9 mouse cellular contexts compared by ENCODE assay signal in genomic region chr7:121120143-121120818, GRCm38 (mm10). TPM values are rescaled to one million over a fixed set of nuclear protein-coding genes. Genes with fewer than 3 reads are reported as not detected.
A peak's percentile ranks its signal among the peaks of the same experiment; 100 is the strongest.
DNase-seq lines count a peak whose midpoint lies in the region; ATAC-seq and TF ChIP-seq lines count a peak whose summit lies in the region.
"Had no signal": no experiment of that assay in that cellular context is flagged by ENCODE, and none has a peak within 500 bp of the region (broad histone marks: within the 10 kb centered on the region; RNA-seq: fewer than 3 reads in every experiment).

No protein-coding gene starts in this region.

- dilution Hi-C loops in CH12.LX (cut with MboI; ENCODE audit: extremely low pct_ligation_motif_present, extremely low pct_unique_long_range_greater_than_20kb, low sequenced_read_pairs) = no loop called here

- peak overlapping the region; percentile 88 for H3K4me2 ChIP-seq in CH12.LX (ENCODE audit: insufficient read depth, low read depth, poor library complexity, severe bottlenecking)
- no peak overlapping the region for H3K4me2 ChIP-seq in forebrain, embryonic 12.5 days
- no peak overlapping the region for H3K4me2 ChIP-seq in liver, postnatal 0 days (ENCODE audit: low read depth, low read length)
- H3K4me2 ChIP-seq in neural tube, embryonic 13.5 days = no peak overlapping the region
- H3K4me2 ChIP-seq: heart, embryonic 13.5 days had no signal

- peaks cover 2% of the 10 kb centered on the region for H3K9me3 ChIP-seq in CH12.LX (replicated peaks; ENCODE audit: low read length)
- H3K9me3 ChIP-seq in forebrain, embryonic 12.5 days = no peaks in the 10 kb centered on the region
- no peaks in the 10 kb centered on the region for H3K9me3 ChIP-seq in liver, postnatal 0 days (ENCODE audit: low read length)
- H3K9me3 ChIP-seq in neural tube, embryonic 13.5 days = no peaks in the 10 kb centered on the region
- H3K9me3 ChIP-seq: heart, embryonic 13.5 days had no signal

- peak; percentile 87 for TF ChIP-seq RAD21 in CH12.LX (IDR thresholded peaks at IDR 0.05; ENCODE audit: low read depth, low read length)

- H3K36me3 ChIP-seq in CH12.LX (replicated peaks in 1 of 2; ENCODE audit: control insufficient read depth in 1 of 2, insufficient read depth in 1 of 2, low read length in 1 of 2) = no peaks in the 10 kb centered on the region
- no peaks in the 10 kb centered on the region for H3K36me3 ChIP-seq in forebrain, embryonic 12.5 days (replicated peaks)
- no peaks in the 10 kb centered on the region for H3K36me3 ChIP-seq in liver, postnatal 0 days (replicated peaks; ENCODE audit: insufficient read depth, low read length)
- H3K36me3 ChIP-seq in neural tube, embryonic 13.5 days = no peaks in the 10 kb centered on the region
- H3K36me3 ChIP-seq: heart, embryonic 13.5 days had no signal

- TF ChIP-seq EP300 in CH12.LX (IDR thresholded peaks at IDR 0.05; ENCODE audit: low read length) = no peak
- no peak for TF ChIP-seq EP300 in liver, postnatal 0 days (IDR thresholded peaks at IDR 0.05; ENCODE audit: low read depth)

- H3K4me1 ChIP-seq in CH12.LX (ENCODE audit: control insufficient read depth in 1 of 2, insufficient read depth in 2 of 2) = peaks cover 0 to 3% of the 10 kb centered on the region in 2 experiments; a peak in 1 of 4 replicates
- no peaks in the 10 kb centered on the region for H3K4me1 ChIP-seq in forebrain, embryonic 12.5 days
- H3K4me1 ChIP-seq in liver, postnatal 0 days (ENCODE audit: insufficient read depth) = no peaks in the 10 kb centered on the region
- H3K4me1 ChIP-seq in neural tube, embryonic 13.5 days (replicated peaks) = peaks cover 6% of the 10 kb centered on the region; the same call in 1 of the 2 replicates

- no peak overlapping the region for H3K9ac ChIP-seq in CH12.LX (ENCODE audit: insufficient read depth, low read depth)
- H3K9ac ChIP-seq in forebrain, embryonic 12.5 days = no peak overlapping the region
- no peak overlapping the region for H3K9ac ChIP-seq in liver, postnatal 0 days (replicated peaks)
- no peak overlapping the region for H3K9ac ChIP-seq in neural tube, embryonic 13.5 days
- H3K9ac ChIP-seq: heart, embryonic 13.5 days had no signal

- intact Hi-C loops in heart, postnatal 10 days (cut with DNase I) = loop anchor here (1.0 to 5.0 kb wide), 4 partner anchors 42 to 488 kb away; no protein-coding TSS in a partner anchor

- in situ Hi-C loops in CH12.LX (cut with MboI; ENCODE audit: low pct_ligation_motif_present, low pct_unique_long_range_greater_than_20kb, low sequenced_read_pairs) = no loop called here

- H3K4me3 ChIP-seq in CH12.LX (replicated peaks in 1 of 3; ENCODE audit: low read depth in 2 of 3, low read length in 2 of 3, poor library complexity in 1 of 3) = no peak overlapping the region
- no peak overlapping the region for H3K4me3 ChIP-seq in forebrain, embryonic 12.5 days (replicated peaks)
- H3K4me3 ChIP-seq in liver, postnatal 0 days (ENCODE audit: low read depth, low read length) = no peak overlapping the region
- no peak overlapping the region for H3K4me3 ChIP-seq in neural tube, embryonic 13.5 days
- H3K4me3 ChIP-seq: heart, embryonic 13.5 days had no signal

- peak; percentile 82 to 86 for TF ChIP-seq CTCF in CH12.LX (conservative IDR thresholded peaks at IDR 0.05 in 1 of 2, IDR thresholded peaks at IDR 0.05 in 1 of 2; ENCODE audit: low read depth in 2 of 2, low read length in 2 of 2)
- TF ChIP-seq CTCF in liver, postnatal 0 days (IDR thresholded peaks at IDR 0.05; ENCODE audit: low read depth) = peak; percentile 91

- no peaks in the 10 kb centered on the region for H3K79me2 ChIP-seq in CH12.LX (replicated peaks; ENCODE audit: control insufficient read depth, extremely low read depth, insufficient read depth, poor library complexity, severe bottlenecking)

- DNase-seq in CH12.LX (ENCODE audit: extremely low read depth) = peak; percentile 70
- DNase-seq in c-Kit-positive CD71-positive TER-119-negative erythroid progenitor cells, embryonic 14.5 days (ENCODE audit: low read depth) = peak; percentile 66
- DNase-seq in heart, postnatal 10 days = peak; percentile 87 to 94
- DNase-seq in kidney, postnatal 4 days = peak; percentile 90
- peak; percentile 84 for DNase-seq in liver, postnatal 0 days
- DNase-seq in telencephalon, adult 2 months (ENCODE audit: low read depth, low spot score) = peak; percentile 45

- peak; percentile 75 for ATAC-seq in forebrain, embryonic 12.5 days (ENCODE audit: low FRiP score)
- peak; percentile 56 for ATAC-seq in liver, postnatal 0 days
- peak; percentile 86; the same call in 1 of the 2 replicates for ATAC-seq in neural tube, embryonic 13.5 days (ENCODE audit: low read depth)

- H3K27ac ChIP-seq in CH12.LX (ENCODE audit: insufficient read depth, low read depth) = no peak overlapping the region
- no peak overlapping the region for H3K27ac ChIP-seq in forebrain, embryonic 12.5 days
- H3K27ac ChIP-seq in liver, postnatal 0 days (ENCODE audit: low read depth) = no peak overlapping the region
- no peak overlapping the region for H3K27ac ChIP-seq in neural tube, embryonic 13.5 days (replicated peaks)
- H3K27ac ChIP-seq: heart, embryonic 13.5 days had no signal

- TF ChIP-seq POLR2A in CH12.LX (IDR thresholded peaks at IDR 0.05; ENCODE audit: low read depth, low read length) = no peak

- H3K27me3 ChIP-seq in CH12.LX (replicated peaks) = peaks cover 43% of the 10 kb centered on the region
- no peaks in the 10 kb centered on the region for H3K27me3 ChIP-seq in forebrain, embryonic 12.5 days
- no peaks in the 10 kb centered on the region for H3K27me3 ChIP-seq in liver, postnatal 0 days (ENCODE audit: insufficient read depth, low read length)
- H3K27me3 ChIP-seq in neural tube, embryonic 13.5 days = no peaks in the 10 kb centered on the region

- 12% methylated on average over 10 of the region's 10 CpGs for WGBS in forebrain, embryonic 12.5 days
- 12% methylated on average over 10 of the region's 10 CpGs for WGBS in liver, postnatal 0 days (ENCODE audit: insufficient replicate concordance)
- 11% methylated on average over 10 of the region's 10 CpGs for WGBS in neural tube, embryonic 13.5 days

TF ChIP-seq in CH12.LX, 34 proteins besides CTCF, POLR2A, EP300 and RAD21:
- TF ChIP-seq SMC3 (IDR thresholded peaks at IDR 0.05; ENCODE audit: low read depth, low read length) = peak; percentile 79
- TF ChIP-seq GABPA (IDR thresholded peaks at IDR 0.05; ENCODE audit: insufficient replicate concordance, low read depth, low read length) = no peak
- TF ChIP-seq IRF4 (IDR thresholded peaks at IDR 0.05; ENCODE audit: low read depth, low read length) = peak; percentile 70; the same call in 1 of the 2 replicates

RNA-seq across cellular contexts. Expression of gene Otoa, which starts 38.8 kb away (rescaled TPM):
- total RNA-seq in CH12.LX (2012; rRNA removed) (0.04 and 0.08 TPM in 2 replicates), CH12.LX (2014; rRNA removed) (not detected in 2 replicates)
- polyA plus RNA-seq in CH12.LX (2012; ENCODE audit: insufficient read length, low read depth) = not detected in 2 replicates
- polyA plus RNA-seq in forebrain, embryonic 12.5 days (2016; fragmentation: Nextera tagmentation; extraction: Ambion mirVana) = 0.10 and 0.13 TPM in 2 replicates
- 1 to 10 TPM; 2.3 to 4.9 TPM for total RNA-seq in heart, postnatal 10 days (2021)
- 0.04 TPM in 1 of 2 replicates, not detected in the other for polyA plus RNA-seq in liver, postnatal 0 days (2015; fragmentation: Nextera tagmentation; extraction: Ambion mirVana)
- polyA plus RNA-seq in neural tube, embryonic 13.5 days (2015; fragmentation: Nextera tagmentation; extraction: Ambion mirVana) = 0.11 and 0.18 TPM in 2 replicates

RNA-seq across cellular contexts. Expression of gene Igsf6, which starts 45.9 kb away (rescaled TPM):
- total RNA-seq in CH12.LX (2012; rRNA removed) (not detected in 2 replicates), CH12.LX (2014; rRNA removed) (not detected in 2 replicates)
- polyA plus RNA-seq in CH12.LX (2012; ENCODE audit: insufficient read length, low read depth) = 0.19 and 0.21 TPM in 2 replicates
- polyA plus RNA-seq in forebrain, embryonic 12.5 days (2016; fragmentation: Nextera tagmentation; extraction: Ambion mirVana) = 0.94 and 0.95 TPM in 2 replicates
- total RNA-seq in heart, postnatal 10 days (2021) = 1 to 10 TPM in 1 of 2 experiments, under 1 TPM in 1; 0.72 to 1.2 TPM
- 12.4 and 14.6 TPM in 2 replicates for polyA plus RNA-seq in liver, postnatal 0 days (2015; fragmentation: Nextera tagmentation; extraction: Ambion mirVana)
- 1.1 and 1.2 TPM in 2 replicates for polyA plus RNA-seq in neural tube, embryonic 13.5 days (2015; fragmentation: Nextera tagmentation; extraction: Ambion mirVana)
